Mouse (Mus musculus): Measurements from ENCODE around the gene Slc35b1. TPM values are rescaled to one million over a fixed set of nuclear protein-coding genes. Genes with fewer than 3 reads are reported as not detected.

Slc35b1 gene
- total RNA-seq, 2 experiments from 2014 or later, result 43.9 to 44.1 TPM

DNA sequence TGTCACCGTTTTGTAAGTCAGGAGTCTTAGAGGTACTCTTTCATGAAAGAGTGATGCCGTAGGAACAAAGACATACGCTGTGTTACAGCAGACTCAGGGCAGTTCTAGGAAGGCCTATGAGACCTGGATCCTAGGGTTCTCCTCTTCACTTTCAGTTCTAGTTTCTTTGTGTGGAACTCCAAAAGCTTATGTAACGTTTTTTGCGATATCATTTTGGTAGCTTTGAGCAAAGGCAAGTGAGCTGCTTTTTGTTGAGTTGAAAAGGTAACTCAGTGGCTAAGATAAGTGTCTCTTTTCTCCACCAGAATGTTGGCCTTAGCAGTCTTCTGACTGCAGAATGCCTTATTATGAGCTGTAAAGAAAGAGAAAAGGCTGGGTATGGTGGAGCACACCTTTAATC is 32.8 kb downstream of the Slc35b1 start:
- no peak for DNase-seq (ENCODE audit: low spot score)

- no peak for DNase-seq (ENCODE audit: low spot score)
Measured at GRCm38 (mm10) chr11:95420880-95421435, 36.5 kb downstream of the Slc35b1 start.

DNA sequence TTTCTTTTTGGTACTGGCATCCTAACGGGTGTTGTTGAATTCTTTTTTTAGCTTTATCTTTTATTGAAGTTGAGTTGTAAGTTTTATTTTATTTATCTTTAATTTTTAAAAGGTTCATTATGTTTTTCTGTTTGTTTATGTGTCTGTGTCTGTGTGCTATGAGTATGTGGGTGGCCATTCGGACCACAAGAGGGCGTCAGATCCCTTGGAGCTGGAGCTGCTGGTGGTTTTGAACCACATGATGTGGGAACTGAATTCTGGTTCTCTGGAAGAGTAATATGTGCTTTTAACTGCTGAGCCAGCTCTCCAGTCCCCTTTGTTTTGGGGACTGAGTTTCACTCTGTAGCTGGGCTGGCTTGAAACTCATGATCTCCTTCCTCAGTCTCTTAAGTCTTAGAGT is 39.0 kb downstream of the Slc35b1 start:
- no peak for DNase-seq (ENCODE audit: low spot score)

GRCm38 (mm10) chr11:95431344-95431743 is 46.9 kb downstream of the Slc35b1 start:
- DNase-seq (ENCODE audit: low spot score), result no peak

GRCm38 (mm10) chr11:95432194-95432593 is 47.7 kb downstream of the Slc35b1 start:
- DNase-seq (ENCODE audit: low spot score), result no peak

Other genes starting within 250 kb of the Slc35b1 start
- gene Dlx4, start 238.4 kb upstream of the Slc35b1 start, total RNA-seq (2021), result not detected
- gene Tac4, start 123.2 kb upstream of the Slc35b1 start, total RNA-seq (2021), result not detected
- 10 to 100 TPM; 19.7 to 23.9 TPM for gene Kat7, start 74.4 kb upstream of the Slc35b1 start, total RNA-seq (2021)
- 1 to 10 TPM; 1.6 to 2.6 TPM for gene Fam117a, start 47.7 kb upstream of the Slc35b1 start, total RNA-seq (2021)
- 100 to 1,000 TPM; 162 to 171 TPM for gene Spop, start 29.4 kb downstream of the Slc35b1 start, total RNA-seq (2021)
- under 1 TPM; 0.27 to 0.33 TPM for gene Nxph3, start 129.9 kb downstream of the Slc35b1 start, total RNA-seq (2021)
- under 1 TPM; 0.34 to 0.38 TPM for gene Ngfr, start 203.0 kb downstream of the Slc35b1 start, total RNA-seq (2021)

All from gastrocnemius, adult 18-20 months (tissue).